Mouse (Mus musculus): Measurements from ENCODE around the gene Gpr65. TPM values are rescaled to one million over a fixed set of nuclear protein-coding genes. Genes with fewer than 3 reads are reported as not detected.

Gene Gpr65
- polyA plus RNA-seq (2012; rRNA removed), result 0.22 and 0.23 TPM in 2 replicates

DNA sequence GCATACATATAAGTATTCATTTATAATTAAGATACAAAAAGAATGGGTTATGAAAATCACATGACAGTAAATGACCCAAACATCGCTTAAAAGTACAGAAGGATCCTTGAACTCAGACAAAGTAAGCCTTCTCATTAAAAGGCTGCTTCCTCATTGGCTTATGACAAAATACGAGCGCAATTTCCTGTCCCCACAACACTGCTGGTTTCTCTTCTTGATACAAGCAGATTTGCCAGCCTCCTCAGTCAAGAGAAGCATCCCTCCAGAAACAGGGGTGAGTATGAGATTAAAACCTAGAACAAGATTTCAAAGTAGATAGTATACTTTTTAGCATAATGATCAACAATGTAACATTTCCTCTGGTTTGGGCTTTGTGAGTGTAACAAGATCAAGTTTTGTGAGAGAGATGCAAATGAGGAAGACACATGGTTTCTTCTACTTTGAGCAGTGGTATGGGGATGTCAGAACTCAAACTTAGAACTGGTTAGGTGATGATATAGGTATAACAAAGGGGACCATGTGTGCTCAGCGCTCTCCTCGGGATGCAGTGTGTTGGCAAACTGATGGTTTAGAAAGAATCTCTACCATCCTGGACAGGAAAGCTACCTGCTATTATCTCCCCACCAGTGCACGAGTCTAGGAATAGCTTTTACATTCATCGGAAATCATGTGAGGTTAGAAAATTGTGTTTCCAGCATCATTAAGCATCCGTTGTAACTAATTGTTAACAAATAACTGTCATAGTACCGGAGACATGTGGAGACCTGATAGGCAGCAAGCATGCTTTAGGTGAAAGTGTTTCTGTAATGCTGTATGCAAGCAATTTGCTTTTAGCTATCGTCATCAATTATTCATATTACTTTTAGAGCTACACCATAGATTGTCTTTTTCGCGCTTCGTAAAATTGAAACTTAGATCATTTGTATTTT lies at the start of gene Gpr65:
TSS of gene Gpr65 (plus strand) at position 195 of the 929 bp plus-strand sequence.

DNA sequence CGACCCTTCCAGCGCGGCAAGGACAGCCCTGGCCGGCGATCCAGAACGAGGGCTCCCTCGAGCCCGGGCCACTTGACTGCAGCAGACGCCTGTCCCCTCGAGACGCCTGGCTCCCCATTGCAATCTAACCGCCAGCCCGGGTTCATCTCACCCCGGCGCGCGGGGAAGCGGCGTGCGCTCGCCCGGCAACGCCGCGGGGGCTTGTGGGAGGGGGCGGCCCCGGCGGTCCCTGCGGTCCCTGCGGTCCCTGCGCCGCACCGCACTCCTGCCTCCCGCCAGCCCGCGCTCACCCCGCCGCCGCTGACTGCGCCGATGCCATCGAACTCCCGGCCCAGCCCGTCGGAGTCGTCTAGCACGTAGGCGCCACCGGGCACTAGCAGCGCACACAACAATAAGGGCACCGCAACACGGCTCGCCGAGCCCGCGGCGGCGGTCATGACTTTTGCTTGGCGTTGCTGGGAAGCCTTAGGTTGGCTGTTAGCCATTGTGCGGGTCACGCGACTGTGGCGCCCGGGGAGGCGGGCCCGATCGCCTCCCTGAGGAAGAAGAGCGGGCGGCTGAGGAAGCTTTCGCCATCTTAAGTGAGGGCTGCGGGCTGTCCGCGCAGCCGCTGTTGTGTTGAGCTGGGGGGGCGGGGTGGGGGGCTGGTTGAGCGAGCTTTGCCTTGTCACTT lies 9.5 kb upstream of the Gpr65 start, which contains the start of gene Galc:
TSS of gene Galc (minus strand) at position 615 of the 673 bp plus-strand sequence.

Other genes starting within 250 kb of the Gpr65 start
- 23.7 and 25.1 TPM in 2 replicates for gene Galc, start 9.2 kb upstream of the Gpr65 start, polyA plus RNA-seq (2012; rRNA removed)

Data from central nervous system, embryonic 18 days (tissue).